Mouse (Mus musculus) adrenal gland, adult 18-20 months (tissue): ENCODE measurements around the gene Sostdc1. TPM values are rescaled to one million over a fixed set of nuclear protein-coding genes. Genes with fewer than 3 reads are reported as not detected.

Source experiments
- DNase-seq, 2 experiments: peaks; one replicate each; pipeline ENCODE4 v3.0.0; 2021 to 2022; ENCODE audit warnings: low spot score in 2 of 2
- total RNA-seq, 2 experiments: library from RNA; stranded (reverse); gene quantifications; 1 replicate in 1 of 2; 2 replicates in 1 of 2; pipeline ENCODE4 v1.2.3; 2021

The Sostdc1 gene
- total RNA-seq, 2 experiments from 2014 or later, result 0.23 to 0.54 TPM

DNA sequence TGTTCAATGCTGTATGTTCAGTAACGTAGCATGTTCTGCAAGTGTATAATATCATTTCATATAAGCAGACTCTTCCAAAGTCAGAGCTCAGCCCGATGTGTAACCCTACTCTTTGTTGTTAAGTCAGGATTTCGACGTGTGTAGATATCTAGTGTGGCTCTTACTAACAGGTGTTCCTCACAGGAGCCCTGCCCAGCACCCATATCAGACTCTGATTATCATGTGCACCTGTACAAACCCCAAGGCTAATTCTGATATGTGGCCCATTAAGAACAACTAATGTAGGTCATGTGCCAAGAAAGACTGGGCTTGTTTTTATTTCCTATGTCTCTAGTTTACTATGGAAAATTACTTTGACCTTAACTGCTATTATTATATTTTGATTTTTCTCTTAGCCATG, 50.1 kb downstream of the Sostdc1 start:
- no peak for DNase-seq

Other genes starting within 250 kb of the Sostdc1 start
- 10 to 100 TPM; 20.7 to 28.0 TPM for gene Ankmy2, start 157.0 kb upstream of the Sostdc1 start, total RNA-seq
- gene Bzw2, start 156.1 kb upstream of the Sostdc1 start, total RNA-seq, result 10 to 100 TPM; 19.1 to 20.3 TPM
- gene Lrrc72, start 60.7 kb upstream of the Sostdc1 start, total RNA-seq, result not detected
- gene Ispd, start 67.3 kb downstream of the Sostdc1 start, total RNA-seq, result 1 to 10 TPM; 5.9 to 6.8 TPM
- 1 to 10 TPM in 1 of 2 experiments, under 1 TPM in 1; 0.99 to 1.9 TPM for gene D630036H23Rik, start 68.0 kb downstream of the Sostdc1 start, total RNA-seq